Mouse (Mus musculus): ENCODE data around the gene Lnx1. TPM values are rescaled to one million over a fixed set of nuclear protein-coding genes. Genes with fewer than 3 reads are reported as not detected.

Lnx1 gene
- polyA plus RNA-seq, 1 experiment: 0.05 TPM

GRCm38 (mm10) chr5:74612713-74613112 lies 90.0 kb downstream of the Lnx1 start:
- TF ChIP-seq MYOG (IDR thresholded peaks at IDR 0.05; ENCODE audit: control insufficient read depth in 1 of 3, insufficient read depth in 1 of 3, insufficient read length in 2 of 3, low read depth in 2 of 3): no peak
- no peak for TF ChIP-seq TCF3 (IDR thresholded peaks at IDR 0.05; ENCODE audit: insufficient read length, low read depth)
- no peak for TF ChIP-seq CEBPB (IDR thresholded peaks at IDR 0.05; ENCODE audit: insufficient read depth, poor library complexity, severe bottlenecking)
- no peak for TF ChIP-seq POLR2A (IDR thresholded peaks at IDR 0.05; ENCODE audit: insufficient read length, low read depth)
- no peak for TF ChIP-seq MAX (IDR thresholded peaks at IDR 0.05; ENCODE audit: low read depth)
- no peak for TF ChIP-seq REST (IDR thresholded peaks at IDR 0.05; ENCODE audit: insufficient read depth, insufficient read length)
- TF ChIP-seq POLR2AphosphoS2 (IDR thresholded peaks at IDR 0.05; ENCODE audit: insufficient read length, low read depth): no peak
- no peak overlapping the region for H3K4me2 ChIP-seq (ENCODE audit: low read depth)
- no peak overlapping the region for H3K4me3 ChIP-seq
- no peaks in the 10 kb centered on the region for H3K27me3 ChIP-seq (ENCODE audit: control insufficient read depth, insufficient read depth, insufficient read length)
- no peaks in the 10 kb centered on the region for H3K36me3 ChIP-seq (ENCODE audit: control insufficient read depth, insufficient read depth)
- no peaks in the 10 kb centered on the region for H3K79me2 ChIP-seq (ENCODE audit: control insufficient read depth, insufficient read depth)
- H3ac ChIP-seq (ENCODE audit: control insufficient read depth, insufficient read length): no peak overlapping the region

- TF ChIP-seq USF1 (IDR thresholded peaks at IDR 0.05; ENCODE audit: low read depth) (no peak), CEBPB (IDR thresholded peaks at IDR 0.05; ENCODE audit: insufficient read depth, poor library complexity, severe bottlenecking) (no peak), POLR2A (IDR thresholded peaks at IDR 0.05; ENCODE audit: insufficient read length, low read depth) (no peak), REST (IDR thresholded peaks at IDR 0.05; ENCODE audit: insufficient read depth, insufficient read length) (no peak), MAX (IDR thresholded peaks at IDR 0.05; ENCODE audit: low read depth) (no peak), TCF12 (IDR thresholded peaks at IDR 0.05; ENCODE audit: insufficient read depth, poor library complexity, severe bottlenecking) (no peak), E2F4 (IDR thresholded peaks at IDR 0.05; ENCODE audit: insufficient read depth) (no peak), MYOD1 (IDR thresholded peaks at IDR 0.05; ENCODE audit: control insufficient read depth in 1 of 3, insufficient read length in 2 of 3, low read depth in 2 of 3) (no peak)
- Histone ChIP-seq H3K79me2 (ENCODE audit: control insufficient read depth, insufficient read depth) (no peaks in the 10 kb centered on the region), H3K36me3 (ENCODE audit: control insufficient read depth, insufficient read depth) (no peaks in the 10 kb centered on the region), H3ac (ENCODE audit: control insufficient read depth, insufficient read length) (no peak overlapping the region), H3K27me3 (ENCODE audit: control insufficient read depth, insufficient read depth, insufficient read length) (no peaks in the 10 kb centered on the region), H3K4me3 (no peak overlapping the region), H3K4me2 (ENCODE audit: low read depth) (no peak overlapping the region)
Observed at GRCm38 (mm10) chr5:74610511-74610910, 92.2 kb downstream of the Lnx1 start.

GRCm38 (mm10) chr5:74606213-74606612 lies 96.5 kb downstream of the Lnx1 start:
- TF ChIP-seq MYOG (IDR thresholded peaks at IDR 0.05; ENCODE audit: control insufficient read depth in 1 of 3, insufficient read depth in 1 of 3, insufficient read length in 2 of 3, low read depth in 2 of 3): no peak
- Histone ChIP-seq H3K4me3 (no peak overlapping the region), H3K27me3 (ENCODE audit: control insufficient read depth, insufficient read depth, insufficient read length) (no peaks in the 10 kb centered on the region), H3K79me2 (ENCODE audit: control insufficient read depth, insufficient read depth) (no peaks in the 10 kb centered on the region), H3ac (ENCODE audit: control insufficient read depth, insufficient read length) (no peak overlapping the region), H3K36me3 (ENCODE audit: control insufficient read depth, insufficient read depth) (no peaks in the 10 kb centered on the region), H3K4me2 (ENCODE audit: low read depth) (no peak overlapping the region)

- H3K4me2 ChIP-seq (ENCODE audit: low read depth): no peak overlapping the region
- TF ChIP-seq TCF12 (IDR thresholded peaks at IDR 0.05; ENCODE audit: insufficient read depth, poor library complexity, severe bottlenecking) (no peak), MAX (IDR thresholded peaks at IDR 0.05; ENCODE audit: low read depth) (no peak), MYOG (IDR thresholded peaks at IDR 0.05; ENCODE audit: control insufficient read depth in 1 of 3, insufficient read depth in 1 of 3, insufficient read length in 2 of 3, low read depth in 2 of 3) (no peak), MYOD1 (IDR thresholded peaks at IDR 0.05; ENCODE audit: control insufficient read depth in 1 of 3, insufficient read length in 2 of 3, low read depth in 2 of 3) (no peak), REST (IDR thresholded peaks at IDR 0.05; ENCODE audit: insufficient read depth, insufficient read length) (no peak), POLR2A (IDR thresholded peaks at IDR 0.05; ENCODE audit: insufficient read length, low read depth) (no peak), TCF3 (IDR thresholded peaks at IDR 0.05; ENCODE audit: insufficient read length, low read depth) (no peak), CEBPB (IDR thresholded peaks at IDR 0.05; ENCODE audit: insufficient read depth, poor library complexity, severe bottlenecking) (no peak), E2F4 (IDR thresholded peaks at IDR 0.05; ENCODE audit: insufficient read depth) (no peak), USF1 (IDR thresholded peaks at IDR 0.05; ENCODE audit: low read depth) (no peak), SRF (IDR thresholded peaks at IDR 0.05; ENCODE audit: control insufficient read depth, insufficient read length, low read depth) (no peak), POLR2AphosphoS2 (IDR thresholded peaks at IDR 0.05; ENCODE audit: insufficient read length, low read depth) (no peak)
- H3ac ChIP-seq (ENCODE audit: control insufficient read depth, insufficient read length): no peak overlapping the region
- H3K79me2 ChIP-seq (ENCODE audit: control insufficient read depth, insufficient read depth): no peaks in the 10 kb centered on the region
- no peak overlapping the region for H3K4me3 ChIP-seq
- H3K27me3 ChIP-seq (ENCODE audit: control insufficient read depth, insufficient read depth, insufficient read length): no peaks in the 10 kb centered on the region
- H3K36me3 ChIP-seq (ENCODE audit: control insufficient read depth, insufficient read depth): peaks cover 6% of the 10 kb centered on the region
Observed at GRCm38 (mm10) chr5:74603306-74603705, 99.4 kb downstream of the Lnx1 start.

- no peaks in the 10 kb centered on the region for H3K27me3 ChIP-seq (ENCODE audit: control insufficient read depth, insufficient read depth, insufficient read length)
- no peak overlapping the region for H3K4me2 ChIP-seq (ENCODE audit: low read depth)
- TF ChIP-seq TCF12 (IDR thresholded peaks at IDR 0.05; ENCODE audit: insufficient read depth, poor library complexity, severe bottlenecking) (no peak), POLR2A (IDR thresholded peaks at IDR 0.05; ENCODE audit: insufficient read length, low read depth) (no peak), REST (IDR thresholded peaks at IDR 0.05; ENCODE audit: insufficient read depth, insufficient read length) (no peak), E2F4 (IDR thresholded peaks at IDR 0.05; ENCODE audit: insufficient read depth) (no peak), POLR2AphosphoS2 (IDR thresholded peaks at IDR 0.05; ENCODE audit: insufficient read length, low read depth) (no peak), CEBPB (IDR thresholded peaks at IDR 0.05; ENCODE audit: insufficient read depth, poor library complexity, severe bottlenecking) (no peak), MYOD1 (IDR thresholded peaks at IDR 0.05; ENCODE audit: control insufficient read depth in 1 of 3, insufficient read length in 2 of 3, low read depth in 2 of 3) (no peak), MYOG (IDR thresholded peaks at IDR 0.05; ENCODE audit: control insufficient read depth in 1 of 3, insufficient read depth in 1 of 3, insufficient read length in 2 of 3, low read depth in 2 of 3) (no peak), TCF3 (IDR thresholded peaks at IDR 0.05; ENCODE audit: insufficient read length, low read depth) (no peak), SRF (IDR thresholded peaks at IDR 0.05; ENCODE audit: control insufficient read depth, insufficient read length, low read depth) (no peak), USF1 (IDR thresholded peaks at IDR 0.05; ENCODE audit: low read depth) (no peak), MAX (IDR thresholded peaks at IDR 0.05; ENCODE audit: low read depth) (no peak)
- H3K36me3 ChIP-seq (ENCODE audit: control insufficient read depth, insufficient read depth): peaks cover 6% of the 10 kb centered on the region
- no peak overlapping the region for H3ac ChIP-seq (ENCODE audit: control insufficient read depth, insufficient read length)
- H3K4me3 ChIP-seq: no peak overlapping the region
- H3K79me2 ChIP-seq (ENCODE audit: control insufficient read depth, insufficient read depth): no peaks in the 10 kb centered on the region
Observed at GRCm38 (mm10) chr5:74602371-74602770, 100.3 kb downstream of the Lnx1 start.

Data from myocyte (in vitro differentiated cells).